Mouse (Mus musculus) lung, adult 2 months (tissue): Measurements from ENCODE around the gene Acot8.

Source experiments
- CTCF ChIP-seq: fragments of 200-500 bp; IDR thresholded peaks from 2 replicates; pipeline ENCODE4 v1.5.1; 2011; ENCODE audit warnings: mild to moderate bottlenecking, low read length, control low read depth; ENCODE audit not compliant: insufficient read depth
- POLR2A ChIP-seq: fragments of 200-500 bp; IDR thresholded peaks from 2 replicates; pipeline ENCODE4 v1.6.1; 2011; ENCODE audit warnings: low read depth, mild to moderate bottlenecking, control low read depth, low read length, borderline replicate concordance; ENCODE audit errors: extremely low read depth

- TF ChIP-seq POLR2A (no peak), CTCF (no peak)
Observed at GRCm38 (mm10) chr2:164800252-164801004, 4.3 kb downstream of the Acot8 start.
